Mouse (Mus musculus) NIH3T3 (cell line): ENCODE data around the gene Sox5.

Source experiments
- DNase-seq: peaks from one replicate; pipeline ENCODE4 v3.0.0-alpha.2; 2012; ENCODE audit warnings: low read depth

Sox5 gene

GRCm38 (mm10) chr6:144711841-144712240, 69.9 kb downstream of the Sox5 start:
- DNase-seq: no peak

- DNase-seq: peak; percentile 88
Measured at GRCm38 (mm10) chr6:144710816-144711215, 71.0 kb downstream of the Sox5 start.

GRCm38 (mm10) chr6:144709614-144710180, 72.1 kb downstream of the Sox5 start:
- DNase-seq: no peak

- no peak for DNase-seq
Measured at GRCm38 (mm10) chr6:144708410-144708809, 73.4 kb downstream of the Sox5 start.

GRCm38 (mm10) chr6:144707976-144708375, 73.8 kb downstream of the Sox5 start:
- no peak for DNase-seq

GRCm38 (mm10) chr6:144704962-144705361, 76.8 kb downstream of the Sox5 start:
- no peak for DNase-seq

GRCm38 (mm10) chr6:144695660-144696059, 86.1 kb downstream of the Sox5 start:
- peak; percentile 46 for DNase-seq

- peak; percentile 70 for DNase-seq
Measured at GRCm38 (mm10) chr6:144693211-144693899, 88.4 kb downstream of the Sox5 start.

- DNase-seq: no peak
Measured at GRCm38 (mm10) chr6:144691298-144692041, 90.3 kb downstream of the Sox5 start.

GRCm38 (mm10) chr6:144689076-144689475, 92.7 kb downstream of the Sox5 start:
- peak; percentile 84 for DNase-seq

- DNase-seq: no peak
Measured at GRCm38 (mm10) chr6:144687681-144688080, 94.1 kb downstream of the Sox5 start.

- no peak for DNase-seq
Measured at GRCm38 (mm10) chr6:144681045-144681789, 100.6 kb downstream of the Sox5 start.

GRCm38 (mm10) chr6:144677491-144678133, 104.2 kb downstream of the Sox5 start:
- DNase-seq: no peak

- DNase-seq: no peak
Measured at GRCm38 (mm10) chr6:144675111-144675510, 106.7 kb downstream of the Sox5 start.

- no peak for DNase-seq
Measured at GRCm38 (mm10) chr6:144673906-144674305, 107.9 kb downstream of the Sox5 start.

GRCm38 (mm10) chr6:144670433-144671167, 111.2 kb downstream of the Sox5 start:
- peak; percentile 44 for DNase-seq

- DNase-seq: no peak
Measured at GRCm38 (mm10) chr6:144666617-144667016, 115.2 kb downstream of the Sox5 start.

- no peak for DNase-seq
Measured at GRCm38 (mm10) chr6:144664765-144665164, 117.0 kb downstream of the Sox5 start.

- peak; percentile 79 for DNase-seq
Measured at GRCm38 (mm10) chr6:144663516-144664074, 118.2 kb downstream of the Sox5 start.
